Mouse (Mus musculus): ENCODE data around the gene Ing1. TPM values are rescaled to one million over a fixed set of nuclear protein-coding genes. Genes with fewer than 3 reads are reported as not detected.
A peak's percentile ranks its signal among the peaks of the same experiment; 100 is the strongest.

Ing1 gene
- polyA plus RNA-seq, 1 experiment: 21.8 TPM

DNA sequence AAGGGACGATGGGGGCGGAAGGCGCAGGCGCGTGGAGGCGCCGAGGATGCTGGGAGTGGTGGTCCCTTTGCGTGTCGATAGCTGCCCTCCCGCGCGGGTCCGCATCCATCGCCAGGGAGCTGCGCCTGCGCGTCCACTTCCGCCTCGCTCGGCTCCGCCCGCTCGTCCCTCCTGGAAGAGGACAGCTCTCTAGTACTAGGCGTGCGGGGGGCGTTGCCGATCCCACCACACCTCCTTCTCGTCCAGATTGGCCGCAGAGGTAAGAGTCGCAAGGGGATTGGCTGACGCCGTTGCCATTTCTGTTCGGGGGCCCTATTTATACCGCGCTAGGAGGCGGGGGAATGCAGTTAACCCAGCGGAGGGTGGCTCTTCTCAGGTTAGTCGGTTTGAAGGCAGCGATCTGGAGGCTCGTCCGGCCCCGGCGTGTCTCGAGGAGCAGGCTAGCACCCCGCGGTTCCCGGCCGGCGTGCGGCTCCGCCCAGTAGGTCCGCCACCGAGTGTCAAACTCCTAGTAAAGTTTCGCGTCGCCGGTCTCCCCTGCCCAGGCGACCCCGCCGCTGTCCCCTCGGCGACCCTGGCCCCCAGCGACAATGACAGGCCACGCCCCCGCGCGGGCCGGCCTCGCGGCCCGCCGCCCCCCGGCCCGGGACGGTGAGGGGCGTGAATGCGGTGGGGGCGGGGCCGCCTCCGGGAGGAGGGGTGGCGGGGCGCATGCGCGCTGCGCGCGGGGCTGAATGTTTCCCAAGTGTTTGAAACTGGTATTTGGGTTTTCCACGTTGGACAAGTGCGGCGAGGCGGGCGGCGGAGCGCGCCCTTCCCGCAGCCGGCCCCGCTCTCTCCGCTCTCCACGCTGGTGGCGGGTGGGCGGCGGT lies 585 bp downstream of the Ing1 start:
- Histone ChIP-seq H3K4me3 (peak overlapping the region; percentile 73), H3K36me3 (ENCODE audit: control insufficient read depth, insufficient read depth) (no peaks in the 10 kb centered on the region), H3K27me3 (ENCODE audit: control insufficient read depth, insufficient read depth, insufficient read length) (no peaks in the 10 kb centered on the region), H3ac (ENCODE audit: control insufficient read depth, insufficient read length) (peak overlapping the region; percentile 72), H3K4me2 (ENCODE audit: low read depth) (peak overlapping the region; percentile 84), H3K79me2 (ENCODE audit: control insufficient read depth, insufficient read depth) (peaks cover 28% of the 10 kb centered on the region)
- TF ChIP-seq MYOD1 (IDR thresholded peaks at IDR 0.05; ENCODE audit: control insufficient read depth in 1 of 3, insufficient read length in 2 of 3, low read depth in 2 of 3): peak in 1 of 3 experiments; percentile 7
- TF ChIP-seq CEBPB (IDR thresholded peaks at IDR 0.05; ENCODE audit: insufficient read depth, poor library complexity, severe bottlenecking): no peak
- peak; percentile 11 for TF ChIP-seq SRF (IDR thresholded peaks at IDR 0.05; ENCODE audit: control insufficient read depth, insufficient read length, low read depth)
- no peak for TF ChIP-seq TCF12 (IDR thresholded peaks at IDR 0.05; ENCODE audit: insufficient read depth, poor library complexity, severe bottlenecking)
- TF ChIP-seq POLR2A (IDR thresholded peaks at IDR 0.05; ENCODE audit: insufficient read length, low read depth): peak; percentile 78
- TF ChIP-seq MAX (IDR thresholded peaks at IDR 0.05; ENCODE audit: low read depth): no peak
- peak; percentile 88 for TF ChIP-seq POLR2AphosphoS2 (IDR thresholded peaks at IDR 0.05; ENCODE audit: insufficient read length, low read depth)
- TF ChIP-seq MYOG (IDR thresholded peaks at IDR 0.05; ENCODE audit: control insufficient read depth in 1 of 3, insufficient read depth in 1 of 3, insufficient read length in 2 of 3, low read depth in 2 of 3): peak in 1 of 3 experiments; percentile 1
- no peak for TF ChIP-seq TCF3 (IDR thresholded peaks at IDR 0.05; ENCODE audit: insufficient read length, low read depth)

DNA sequence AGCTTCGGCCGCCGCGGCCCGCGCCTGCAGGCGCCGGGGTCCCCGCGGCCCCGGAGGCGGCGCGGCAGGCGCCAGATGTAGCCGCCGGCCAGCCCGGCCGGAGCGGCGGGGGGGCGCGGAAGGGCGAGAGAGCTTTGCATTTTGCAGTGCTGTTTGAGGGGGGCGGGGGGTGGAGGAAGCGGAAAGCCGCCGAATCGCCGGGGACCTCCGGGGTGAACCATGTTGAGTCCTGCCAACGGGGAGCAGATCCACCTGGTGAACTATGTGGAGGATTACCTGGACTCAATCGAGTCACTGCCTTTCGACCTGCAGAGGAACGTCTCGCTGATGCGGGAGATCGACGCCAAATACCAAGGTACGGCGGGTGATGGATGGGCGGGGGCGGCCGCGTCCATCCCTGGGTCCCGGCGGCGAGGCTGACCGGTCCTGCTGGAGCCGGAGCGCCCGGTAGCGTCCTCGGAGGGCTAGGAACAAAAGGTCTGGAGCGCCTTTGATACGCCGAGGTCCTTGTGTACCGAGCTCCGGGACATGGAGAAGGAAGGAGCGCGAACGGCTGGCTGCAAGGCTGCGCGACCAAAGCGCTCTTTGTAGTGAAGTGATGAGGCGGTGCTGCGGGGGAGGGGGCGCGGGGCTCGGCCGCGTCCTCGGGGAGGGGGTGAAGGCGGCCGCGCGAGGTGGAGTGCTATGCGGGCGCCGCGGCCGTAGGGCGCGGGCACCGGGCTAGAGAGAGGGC lies 1.5 kb downstream of the Ing1 start:
- Histone ChIP-seq H3K36me3 (ENCODE audit: control insufficient read depth, insufficient read depth) (no peaks in the 10 kb centered on the region), H3K4me3 (peak overlapping the region; percentile 73), H3ac (ENCODE audit: control insufficient read depth, insufficient read length) (peak overlapping the region; percentile 72), H3K79me2 (ENCODE audit: control insufficient read depth, insufficient read depth) (peaks cover 37% of the 10 kb centered on the region), H3K4me2 (ENCODE audit: low read depth) (peak overlapping the region; percentile 82), H3K27me3 (ENCODE audit: control insufficient read depth, insufficient read depth, insufficient read length) (no peaks in the 10 kb centered on the region)
- no peak for TF ChIP-seq MAX (IDR thresholded peaks at IDR 0.05; ENCODE audit: low read depth)
- no peak for TF ChIP-seq TCF3 (IDR thresholded peaks at IDR 0.05; ENCODE audit: insufficient read length, low read depth)
- no peak for TF ChIP-seq SRF (IDR thresholded peaks at IDR 0.05; ENCODE audit: control insufficient read depth, insufficient read length, low read depth)
- no peak for TF ChIP-seq USF1 (IDR thresholded peaks at IDR 0.05; ENCODE audit: low read depth)
- no peak for TF ChIP-seq MYOD1 (IDR thresholded peaks at IDR 0.05; ENCODE audit: control insufficient read depth in 1 of 3, insufficient read length in 2 of 3, low read depth in 2 of 3)
- TF ChIP-seq REST (IDR thresholded peaks at IDR 0.05; ENCODE audit: insufficient read depth, insufficient read length): no peak
- TF ChIP-seq POLR2A (IDR thresholded peaks at IDR 0.05; ENCODE audit: insufficient read length, low read depth): no peak
- TF ChIP-seq E2F4 (IDR thresholded peaks at IDR 0.05; ENCODE audit: insufficient read depth): no peak
- no peak for TF ChIP-seq TCF12 (IDR thresholded peaks at IDR 0.05; ENCODE audit: insufficient read depth, poor library complexity, severe bottlenecking)
- TF ChIP-seq CEBPB (IDR thresholded peaks at IDR 0.05; ENCODE audit: insufficient read depth, poor library complexity, severe bottlenecking): no peak
- no peak for TF ChIP-seq POLR2AphosphoS2 (IDR thresholded peaks at IDR 0.05; ENCODE audit: insufficient read length, low read depth)
- TF ChIP-seq MYOG (IDR thresholded peaks at IDR 0.05; ENCODE audit: control insufficient read depth in 1 of 3, insufficient read depth in 1 of 3, insufficient read length in 2 of 3, low read depth in 2 of 3): no peak

DNA sequence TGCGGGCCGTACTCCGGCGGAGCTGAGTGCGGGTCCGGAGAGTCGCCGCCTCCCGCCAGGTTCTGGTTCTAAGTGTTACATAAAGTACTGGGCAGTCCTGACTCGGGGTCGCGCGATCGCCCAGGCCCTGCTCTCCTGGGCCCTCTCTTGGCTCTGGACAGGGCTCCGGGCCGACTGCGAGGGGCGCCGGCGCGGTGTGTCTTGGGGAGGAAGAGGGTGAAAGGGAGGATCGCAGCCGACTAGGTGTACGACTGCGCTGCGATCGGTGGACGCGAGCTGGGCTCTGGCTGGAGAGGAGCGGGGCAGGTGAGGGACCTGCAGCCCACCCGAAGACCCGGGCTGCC lies 2.0 kb downstream of the Ing1 start:
- TF ChIP-seq MAX (IDR thresholded peaks at IDR 0.05; ENCODE audit: low read depth) (no peak), TCF3 (IDR thresholded peaks at IDR 0.05; ENCODE audit: insufficient read length, low read depth) (no peak), SRF (IDR thresholded peaks at IDR 0.05; ENCODE audit: control insufficient read depth, insufficient read length, low read depth) (no peak), MYOD1 (IDR thresholded peaks at IDR 0.05; ENCODE audit: control insufficient read depth in 1 of 3, insufficient read length in 2 of 3, low read depth in 2 of 3) (no peak), REST (IDR thresholded peaks at IDR 0.05; ENCODE audit: insufficient read depth, insufficient read length) (no peak), POLR2A (IDR thresholded peaks at IDR 0.05; ENCODE audit: insufficient read length, low read depth) (no peak), USF1 (IDR thresholded peaks at IDR 0.05; ENCODE audit: low read depth) (no peak), TCF12 (IDR thresholded peaks at IDR 0.05; ENCODE audit: insufficient read depth, poor library complexity, severe bottlenecking) (no peak), POLR2AphosphoS2 (IDR thresholded peaks at IDR 0.05; ENCODE audit: insufficient read length, low read depth) (no peak), E2F4 (IDR thresholded peaks at IDR 0.05; ENCODE audit: insufficient read depth) (no peak), MYOG (IDR thresholded peaks at IDR 0.05; ENCODE audit: control insufficient read depth in 1 of 3, insufficient read depth in 1 of 3, insufficient read length in 2 of 3, low read depth in 2 of 3) (no peak), CEBPB (IDR thresholded peaks at IDR 0.05; ENCODE audit: insufficient read depth, poor library complexity, severe bottlenecking) (no peak)
- Histone ChIP-seq H3K79me2 (ENCODE audit: control insufficient read depth, insufficient read depth) (peaks cover 39% of the 10 kb centered on the region), H3K4me3 (peak overlapping the region; percentile 73), H3ac (ENCODE audit: control insufficient read depth, insufficient read length) (peak overlapping the region; percentile 72), H3K36me3 (ENCODE audit: control insufficient read depth, insufficient read depth) (no peaks in the 10 kb centered on the region), H3K27me3 (ENCODE audit: control insufficient read depth, insufficient read depth, insufficient read length) (no peaks in the 10 kb centered on the region), H3K4me2 (ENCODE audit: low read depth) (peak overlapping the region; percentile 82)

DNA sequence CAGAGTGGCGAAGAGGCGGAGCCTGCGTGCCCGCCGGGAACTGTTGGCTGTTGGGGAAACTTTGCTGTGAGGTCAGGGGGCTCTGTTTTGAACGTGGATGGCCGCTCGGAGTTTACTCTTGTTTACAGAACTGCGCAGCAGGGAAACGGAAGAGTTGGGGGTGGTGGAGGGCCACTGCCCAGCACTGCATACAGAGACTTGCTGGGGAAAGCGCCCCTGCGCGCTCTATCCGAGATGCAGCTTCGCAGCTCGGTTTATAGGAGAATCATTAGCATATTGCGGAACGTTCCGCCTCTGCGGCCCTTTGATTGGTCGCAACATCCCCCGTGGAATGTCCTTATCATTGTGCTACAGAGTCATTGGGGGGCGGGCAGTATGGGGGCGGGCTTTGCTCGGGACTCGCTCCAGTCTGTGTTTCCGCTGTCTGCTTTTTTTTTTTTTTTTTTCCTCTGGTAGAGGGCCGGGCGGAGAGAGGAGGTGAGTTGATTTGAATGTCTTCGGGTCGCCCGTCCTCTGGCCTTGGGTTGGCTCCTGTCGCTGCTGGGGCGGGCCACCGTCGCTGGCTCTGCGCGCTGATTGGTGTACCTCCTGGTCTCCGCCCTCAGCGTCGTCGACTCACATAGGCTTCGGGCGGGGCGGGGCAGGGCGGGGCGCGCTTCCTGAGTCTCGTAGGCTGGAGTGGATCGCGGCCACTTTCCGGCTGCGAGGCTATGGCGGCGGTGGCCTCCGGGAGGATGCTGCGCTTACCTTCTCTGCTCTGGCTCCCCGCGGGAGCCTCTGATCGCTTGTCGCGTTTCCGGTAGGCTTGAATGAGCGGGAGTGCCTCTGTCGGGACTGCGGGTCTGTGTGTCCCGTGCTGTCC lies 2.6 kb downstream of the Ing1 start:
- TF ChIP-seq SRF (IDR thresholded peaks at IDR 0.05; ENCODE audit: control insufficient read depth, insufficient read length, low read depth) (no peak), MYOG (IDR thresholded peaks at IDR 0.05; ENCODE audit: control insufficient read depth in 1 of 3, insufficient read depth in 1 of 3, insufficient read length in 2 of 3, low read depth in 2 of 3) (no peak), MAX (IDR thresholded peaks at IDR 0.05; ENCODE audit: low read depth) (no peak), MYOD1 (IDR thresholded peaks at IDR 0.05; ENCODE audit: control insufficient read depth in 1 of 3, insufficient read length in 2 of 3, low read depth in 2 of 3) (no peak), USF1 (IDR thresholded peaks at IDR 0.05; ENCODE audit: low read depth) (no peak), POLR2A (IDR thresholded peaks at IDR 0.05; ENCODE audit: insufficient read length, low read depth) (peak; percentile 100), TCF3 (IDR thresholded peaks at IDR 0.05; ENCODE audit: insufficient read length, low read depth) (peak; percentile 20), CEBPB (IDR thresholded peaks at IDR 0.05; ENCODE audit: insufficient read depth, poor library complexity, severe bottlenecking) (no peak), TCF12 (IDR thresholded peaks at IDR 0.05; ENCODE audit: insufficient read depth, poor library complexity, severe bottlenecking) (no peak), REST (IDR thresholded peaks at IDR 0.05; ENCODE audit: insufficient read depth, insufficient read length) (no peak), E2F4 (IDR thresholded peaks at IDR 0.05; ENCODE audit: insufficient read depth) (peak; percentile 47), POLR2AphosphoS2 (IDR thresholded peaks at IDR 0.05; ENCODE audit: insufficient read length, low read depth) (peak; percentile 99)
- H3K36me3 ChIP-seq (ENCODE audit: control insufficient read depth, insufficient read depth): no peaks in the 10 kb centered on the region
- H3K27me3 ChIP-seq (ENCODE audit: control insufficient read depth, insufficient read depth, insufficient read length): no peaks in the 10 kb centered on the region
- peak overlapping the region; percentile 91 for H3K4me2 ChIP-seq (ENCODE audit: low read depth)
- peaks cover 39% of the 10 kb centered on the region for H3K79me2 ChIP-seq (ENCODE audit: control insufficient read depth, insufficient read depth)
- peak overlapping the region; percentile 73 for H3K4me3 ChIP-seq
- H3ac ChIP-seq (ENCODE audit: control insufficient read depth, insufficient read length): peak overlapping the region; percentile 72

All from myocyte (in vitro differentiated cells).